Comparison of ENCODE assay signal across 15 mouse cellular contexts in the genomic region with DNA sequence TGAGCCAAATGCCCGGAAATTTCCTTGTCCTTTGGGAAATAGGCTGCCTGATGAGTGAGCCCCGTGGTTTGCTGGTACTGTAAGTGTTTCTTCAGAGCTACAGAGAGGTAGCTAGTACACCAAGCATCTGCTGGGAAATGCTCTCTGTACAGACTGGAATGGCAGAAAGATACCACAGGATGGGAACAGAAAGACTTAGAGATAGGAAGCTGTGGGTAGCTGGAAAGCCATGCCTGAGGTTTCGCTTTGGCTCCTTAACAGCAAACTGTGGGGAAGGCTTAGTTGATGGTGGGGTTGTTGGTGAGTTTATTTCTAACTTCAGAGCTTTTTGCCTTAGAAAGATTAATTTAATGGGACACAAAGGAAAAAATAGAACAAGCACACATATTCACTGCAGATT.
"Had no signal": no experiment of that assay in that cellular context is flagged by ENCODE, and none has a peak within 500 bp of the region (broad histone marks: within the 10 kb centered on the region; RNA-seq: fewer than 3 reads in every experiment).

No protein-coding gene starts in this region.

- H3K4me2 ChIP-seq: lung, embryonic 14.5 days; midbrain, embryonic 11.5 days; midbrain, embryonic 13.5 days; neural tube, embryonic 13.5 days; neural tube, embryonic 15.5 days; stomach, embryonic 15.5 days had no signal

- ATAC-seq: midbrain, embryonic 13.5 days had no signal

- H3K36me3 ChIP-seq: midbrain, embryonic 13.5 days; neural tube, embryonic 13.5 days; neural tube, embryonic 15.5 days; stomach, embryonic 15.5 days had no signal

- H3K4me1 ChIP-seq: megakaryocyte, embryonic 14.5 days; stomach, embryonic 15.5 days had no signal

- H3K9me3 ChIP-seq: midbrain, embryonic 13.5 days; neural tube, embryonic 13.5 days; neural tube, embryonic 15.5 days; stomach, embryonic 15.5 days had no signal

- DNase-seq: lung, adult 18-20 months; lung, postnatal 10 days; lung, postnatal 4 days; right cerebral cortex, postnatal 14 days; thymus, adult 2 months; thymus, postnatal 25 days; thymus, postnatal 4 days had no signal

- H3K27ac ChIP-seq: midbrain, embryonic 13.5 days; neural tube, embryonic 13.5 days; neural tube, embryonic 15.5 days; stomach, embryonic 15.5 days; stomach, postnatal 0 days had no signal

- H3K9ac ChIP-seq: lung, embryonic 14.5 days; midbrain, embryonic 13.5 days; neural tube, embryonic 13.5 days; neural tube, embryonic 15.5 days; stomach, embryonic 15.5 days had no signal

- H3K27me3 ChIP-seq: megakaryocyte, embryonic 14.5 days; midbrain, embryonic 13.5 days; neural tube, embryonic 13.5 days; neural tube, embryonic 15.5 days; stomach, embryonic 15.5 days had no signal

- H3K4me3 ChIP-seq: megakaryocyte, embryonic 14.5 days; midbrain, embryonic 13.5 days; neural tube, embryonic 13.5 days; neural tube, embryonic 15.5 days; stomach, embryonic 15.5 days had no signal
